Mouse (Mus musculus): ENCODE measurements around the gene Olfr222.
A peak's percentile ranks its signal among the peaks of the same experiment; 100 is the strongest.

- TF ChIP-seq CTCF (IDR thresholded peaks at IDR 0.05; ENCODE audit: control insufficient read depth, insufficient read depth, insufficient replicate concordance, low read depth, low read length): peak; percentile 17; the same call in 1 of the 2 replicates
- TF ChIP-seq POLR2A (IDR thresholded peaks at IDR 0.05; ENCODE audit: control insufficient read depth, low read depth, low read length): no peak
Observed at GRCm38 (mm10) chr11:59569306-59569705, 6.7 kb downstream of the Olfr222 start.
